Mouse (Mus musculus) kidney, postnatal 0 days (tissue): ENCODE results near the gene Sema3f. TPM values are rescaled to one million over a fixed set of nuclear protein-coding genes. Genes with fewer than 3 reads are reported as not detected.

Experiments
- ATAC-seq: fragments of 200-750 bp; cut with Nextera tagmentation; replicated peaks from 2 replicates; pipeline ENCODE4 v1.8.0; 2017; ENCODE audit warnings: low read depth, moderate number of reproducible peaks, moderate TSS enrichment, moderate library complexity; ENCODE audit not compliant: low FRiP score
- DNase-seq: peaks from one replicate; pipeline ENCODE4 v3.0.0-alpha.2; 2016; ENCODE audit warnings: low spot score
- H3K27ac ChIP-seq: fragments of 300-500 bp; sonication (generic); 2 replicates; pipeline ENCODE4 v1.5.1; 2014; ENCODE audit warnings: mild to moderate bottlenecking
- H3K27me3 ChIP-seq: fragments of 300-500 bp; sonication (generic); 2 replicates; pipeline ENCODE4 v1.6.1; 2014; ENCODE audit warnings: low read length, mixed read lengths; ENCODE audit not compliant: insufficient read depth
- H3K36me3 ChIP-seq: fragments of 300-500 bp; sonication (generic); 2 replicates; pipeline ENCODE4 v1.6.1; 2014; ENCODE audit warnings: low read length, mixed read lengths; ENCODE audit not compliant: insufficient read depth
- H3K4me1 ChIP-seq: fragments of 300-500 bp; sonication (generic); replicated peaks from 2 replicates; pipeline ENCODE4 v1.6.1; 2014; ENCODE audit warnings: antibody characterized with exemption, low read length, mixed read lengths; ENCODE audit not compliant: insufficient read depth
- H3K4me2 ChIP-seq: fragments of 300-500 bp; sonication (generic); 2 replicates; pipeline ENCODE4 v1.6.1; 2014; ENCODE audit warnings: mild to moderate bottlenecking, low read length, moderate library complexity, mixed read lengths
- H3K4me3 ChIP-seq: fragments of 300-500 bp; sonication (generic); replicated peaks from 2 replicates; pipeline ENCODE4 v1.5.1; 2014; ENCODE audit warnings: low read depth, low read length
- H3K9ac ChIP-seq: fragments of 300-500 bp; sonication (generic); 2 replicates; pipeline ENCODE4 v1.6.1; 2014; ENCODE audit warnings: low read depth, low read length
- H3K9me3 ChIP-seq: fragments of 300-500 bp; sonication (generic); replicated peaks from 2 replicates; pipeline ENCODE4 v1.6.1; 2016; ENCODE audit warnings: low read length, inconsistent platforms, mixed read lengths
- CTCF ChIP-seq: IDR thresholded peaks from 2 replicates; pipeline ENCODE4 v1.5.1; 2016; ENCODE audit warnings: antibody characterized with exemption, low read depth, mild to moderate bottlenecking, moderate library complexity
- WGBS: fragments of 180-500 bp; shearing (Covaris S2); extraction: QIAGEN DNeasy Blood & Tissue Kit; methylation state at CpG from one replicate; pipeline ENCODE4 v1.1.7; 2014; 5-methylcytosine and 5-hydroxymethylcytosine counted together
- polyA plus RNA-seq: library from polyadenylated mRNA; unstranded; fragments of >200 nt; fragmentation: Nextera tagmentation; extraction: Ambion mirVana; gene quantifications from 2 replicates; pipeline ENCODE4 v1.2.1, GENCODE M21; 2015

The Sema3f gene
- polyA plus RNA-seq, 1 experiment from 2014 or later = 16.2 TPM

- 44% methylated on average over 9 of the region's 9 CpGs for WGBS
- no peaks in the 10 kb centered on the region for H3K27me3 ChIP-seq
- peak overlapping the region; percentile 85 for H3K27ac ChIP-seq
- H3K4me1 ChIP-seq = peaks cover 57% of the 10 kb centered on the region
- H3K9me3 ChIP-seq = no peaks in the 10 kb centered on the region
- no peak overlapping the region for H3K9ac ChIP-seq
- no peak for TF ChIP-seq CTCF
- DNase-seq (no peak), ATAC-seq (no peak)
- 0 out of 2 replicates have a peak, but pooled peaks cover 5% of the 10 kb centered on the region for H3K36me3 ChIP-seq
- H3K4me2 ChIP-seq = no peak overlapping the region
- no peak overlapping the region for H3K4me3 ChIP-seq
Measured at GRCm38 (mm10) chr9:107696845-107697610, 13.2 kb downstream of the Sema3f start.

GRCm38 (mm10) chr9:107696106-107696479 lies 14.2 kb downstream of the Sema3f start:
- no peaks in the 10 kb centered on the region for H3K9me3 ChIP-seq
- H3K36me3 ChIP-seq = peaks cover 14% of the 10 kb centered on the region; the same call in 1 of the 2 replicates
- H3K4me3 ChIP-seq = no peak overlapping the region
- no peak for ATAC-seq
- no peak overlapping the region for H3K4me2 ChIP-seq
- H3K9ac ChIP-seq = no peak overlapping the region
- no peaks in the 10 kb centered on the region for H3K27me3 ChIP-seq
- H3K4me1 ChIP-seq = peaks cover 50% of the 10 kb centered on the region
- H3K27ac ChIP-seq = peak overlapping the region; percentile 85
- no peak for TF ChIP-seq CTCF
- 34% methylated on average over 6 of the region's 6 CpGs for WGBS
- DNase-seq = no peak

- Histone ChIP-seq H3K4me2 (no peak overlapping the region), H3K27ac (peak overlapping the region; percentile 85), H3K4me1 (peaks cover 45% of the 10 kb centered on the region), H3K4me3 (no peak overlapping the region), H3K36me3 (peaks cover 18% of the 10 kb centered on the region; the same call in 1 of the 2 replicates), H3K27me3 (no peaks in the 10 kb centered on the region), H3K9ac (no peak overlapping the region), H3K9me3 (no peaks in the 10 kb centered on the region)
- 70% methylated on average over 12 of the region's 12 CpGs for WGBS
- no peak for DNase-seq
- TF ChIP-seq CTCF = no peak
- ATAC-seq = no peak
Measured at GRCm38 (mm10) chr9:107695441-107696105, 14.7 kb downstream of the Sema3f start.

- peaks cover 21% of the 10 kb centered on the region for H3K36me3 ChIP-seq
- H3K9ac ChIP-seq = no peak overlapping the region
- no peaks in the 10 kb centered on the region for H3K9me3 ChIP-seq
- DNase-seq (no peak), ATAC-seq (no peak)
- H3K27ac ChIP-seq = no peak overlapping the region
- no peak for TF ChIP-seq CTCF
- peaks cover 35% of the 10 kb centered on the region for H3K4me1 ChIP-seq
- no peaks in the 10 kb centered on the region for H3K27me3 ChIP-seq
- WGBS = 59% methylated on average over 7 of the region's 7 CpGs
- no peak overlapping the region for H3K4me3 ChIP-seq
- no peak overlapping the region for H3K4me2 ChIP-seq
Measured at GRCm38 (mm10) chr9:107694627-107695026, 15.6 kb downstream of the Sema3f start.

GRCm38 (mm10) chr9:107693433-107693987 lies 16.8 kb downstream of the Sema3f start:
- TF ChIP-seq CTCF = peak; percentile 45; the same call in 1 of the 2 replicates
- no peak overlapping the region for H3K4me3 ChIP-seq
- no peak for DNase-seq
- no peak overlapping the region for H3K4me2 ChIP-seq
- H3K4me1 ChIP-seq = peaks cover 24% of the 10 kb centered on the region
- no peaks in the 10 kb centered on the region for H3K9me3 ChIP-seq
- H3K27me3 ChIP-seq = no peaks in the 10 kb centered on the region
- ATAC-seq = no peak
- H3K27ac ChIP-seq = no peak overlapping the region
- 75% methylated on average over 4 of the region's 4 CpGs for WGBS
- no peak overlapping the region for H3K9ac ChIP-seq
- H3K36me3 ChIP-seq = peaks cover 32% of the 10 kb centered on the region

GRCm38 (mm10) chr9:107692785-107693184 lies 17.5 kb downstream of the Sema3f start:
- WGBS = 68% methylated on average over 5 of the region's 5 CpGs
- no peaks in the 10 kb centered on the region for H3K9me3 ChIP-seq
- no peak overlapping the region for H3K4me2 ChIP-seq
- H3K27ac ChIP-seq = no peak overlapping the region
- H3K4me1 ChIP-seq = peaks cover 17% of the 10 kb centered on the region
- H3K36me3 ChIP-seq = peaks cover 37% of the 10 kb centered on the region
- H3K9ac ChIP-seq = no peak overlapping the region
- no peak for TF ChIP-seq CTCF
- no peak for ATAC-seq
- no peak overlapping the region for H3K4me3 ChIP-seq
- DNase-seq = no peak
- H3K27me3 ChIP-seq = no peaks in the 10 kb centered on the region
